Mouse (Mus musculus): Measurements from ENCODE around the gene Nol6. TPM values are rescaled to one million over a fixed set of nuclear protein-coding genes. Genes with fewer than 3 reads are reported as not detected.
A peak's percentile ranks its signal among the peaks of the same experiment; 100 is the strongest.

The Nol6 gene
- polyA plus RNA-seq, 1 experiment = not detected

- no peak overlapping the region for H3K4me3 ChIP-seq (ENCODE audit: insufficient read depth, low read depth, low read length)
- WGBS = 67% methylated on average over 4 of the region's 4 CpGs
- peaks cover 10% of the 10 kb centered on the region for H3K4me1 ChIP-seq (ENCODE audit: control insufficient read depth, insufficient read depth, low read length)
- TF ChIP-seq CTCF (IDR thresholded peaks at IDR 0.05; ENCODE audit: insufficient read depth, low read depth, low read length) = no peak
- no peak overlapping the region for H3K27ac ChIP-seq (ENCODE audit: insufficient read depth, low read depth, low read length)
Observed at GRCm38 (mm10) chr4:41107440-41107839, 16.8 kb downstream of the Nol6 start.

- no peak overlapping the region for H3K4me3 ChIP-seq (ENCODE audit: insufficient read depth, low read depth, low read length)
- TF ChIP-seq POLR2A (IDR thresholded peaks at IDR 0.05; ENCODE audit: insufficient read depth, low read depth, low read length) (no peak), CTCF (IDR thresholded peaks at IDR 0.05; ENCODE audit: insufficient read depth, low read depth, low read length) (no peak)
- peaks cover 11% of the 10 kb centered on the region for H3K4me1 ChIP-seq (ENCODE audit: control insufficient read depth, insufficient read depth, low read length)
- H3K27ac ChIP-seq (ENCODE audit: insufficient read depth, low read depth, low read length) = no peak overlapping the region
Observed at GRCm38 (mm10) chr4:41102901-41103300, 21.4 kb downstream of the Nol6 start.

- WGBS = 38% methylated on average over 1 of the region's 1 CpGs
- peaks cover 11% of the 10 kb centered on the region for H3K4me1 ChIP-seq (ENCODE audit: control insufficient read depth, insufficient read depth, low read length)
- no peak overlapping the region for H3K4me3 ChIP-seq (ENCODE audit: insufficient read depth, low read depth, low read length)
- no peak for TF ChIP-seq CTCF (IDR thresholded peaks at IDR 0.05; ENCODE audit: insufficient read depth, low read depth, low read length)
- TF ChIP-seq POLR2A (IDR thresholded peaks at IDR 0.05; ENCODE audit: insufficient read depth, low read depth, low read length) = no peak
- H3K27ac ChIP-seq (ENCODE audit: insufficient read depth, low read depth, low read length) = no peak overlapping the region
Observed at GRCm38 (mm10) chr4:41100986-41101385, 23.3 kb downstream of the Nol6 start.

GRCm38 (mm10) chr4:41098577-41098951 is 25.7 kb downstream of the Nol6 start:
- Histone ChIP-seq H3K27ac (ENCODE audit: insufficient read depth, low read depth, low read length) (no peak overlapping the region), H3K4me3 (ENCODE audit: insufficient read depth, low read depth, low read length) (no peak overlapping the region), H3K4me1 (ENCODE audit: control insufficient read depth, insufficient read depth, low read length) (peaks cover 11% of the 10 kb centered on the region)
- no peak for TF ChIP-seq CTCF (IDR thresholded peaks at IDR 0.05; ENCODE audit: insufficient read depth, low read depth, low read length)
- TF ChIP-seq POLR2A (IDR thresholded peaks at IDR 0.05; ENCODE audit: insufficient read depth, low read depth, low read length) = no peak
- WGBS = 13% methylated on average over 11 of the region's 11 CpGs

GRCm38 (mm10) chr4:41097871-41098576 is 26.2 kb downstream of the Nol6 start, which contains the start of gene Aqp3:
Aqp3 (minus strand) TSS chr4:41098183.
- H3K4me1 ChIP-seq (ENCODE audit: control insufficient read depth, insufficient read depth, low read length) = peaks cover 11% of the 10 kb centered on the region
- no peak within 1 kb of the TSS for H3K27ac ChIP-seq (ENCODE audit: insufficient read depth, low read depth, low read length)
- H3K4me3 ChIP-seq (ENCODE audit: insufficient read depth, low read depth, low read length) = peak within 1 kb of the TSS; percentile 46
- TF ChIP-seq POLR2A (IDR thresholded peaks at IDR 0.05; ENCODE audit: insufficient read depth, low read depth, low read length) = no peak
- peak; percentile 8; the same call in 1 of the 2 replicates for TF ChIP-seq CTCF (IDR thresholded peaks at IDR 0.05; ENCODE audit: insufficient read depth, low read depth, low read length)
- 2% methylated on average over 42 of the region's 42 CpGs for WGBS

- Histone ChIP-seq H3K4me3 (ENCODE audit: insufficient read depth, low read depth, low read length) (no peak overlapping the region), H3K27ac (ENCODE audit: insufficient read depth, low read depth, low read length) (no peak overlapping the region), H3K4me1 (ENCODE audit: control insufficient read depth, insufficient read depth, low read length) (peaks cover 11% of the 10 kb centered on the region)
- WGBS = 69% methylated on average over 13 of the region's 13 CpGs
- TF ChIP-seq POLR2A (IDR thresholded peaks at IDR 0.05; ENCODE audit: insufficient read depth, low read depth, low read length) = no peak
- no peak for TF ChIP-seq CTCF (IDR thresholded peaks at IDR 0.05; ENCODE audit: insufficient read depth, low read depth, low read length)
Observed at GRCm38 (mm10) chr4:41097381-41097780, 26.9 kb downstream of the Nol6 start.

- no peak overlapping the region for H3K4me3 ChIP-seq (ENCODE audit: insufficient read depth, low read depth, low read length)
- H3K27ac ChIP-seq (ENCODE audit: insufficient read depth, low read depth, low read length) = no peak overlapping the region
- TF ChIP-seq CTCF (IDR thresholded peaks at IDR 0.05; ENCODE audit: insufficient read depth, low read depth, low read length) (no peak), POLR2A (IDR thresholded peaks at IDR 0.05; ENCODE audit: insufficient read depth, low read depth, low read length) (no peak)
- H3K4me1 ChIP-seq (ENCODE audit: control insufficient read depth, insufficient read depth, low read length) = peaks cover 11% of the 10 kb centered on the region
- WGBS = 92% methylated on average over 5 of the region's 5 CpGs
Observed at GRCm38 (mm10) chr4:41096794-41097193, 27.5 kb downstream of the Nol6 start.

GRCm38 (mm10) chr4:41096169-41096568 is 28.1 kb downstream of the Nol6 start:
- H3K4me1 ChIP-seq (ENCODE audit: control insufficient read depth, insufficient read depth, low read length) = peaks cover 11% of the 10 kb centered on the region
- no peak overlapping the region for H3K27ac ChIP-seq (ENCODE audit: insufficient read depth, low read depth, low read length)
- no peak overlapping the region for H3K4me3 ChIP-seq (ENCODE audit: insufficient read depth, low read depth, low read length)
- no peak for TF ChIP-seq CTCF (IDR thresholded peaks at IDR 0.05; ENCODE audit: insufficient read depth, low read depth, low read length)
- no peak for TF ChIP-seq POLR2A (IDR thresholded peaks at IDR 0.05; ENCODE audit: insufficient read depth, low read depth, low read length)
- WGBS = 73% methylated on average over 8 of the region's 8 CpGs

GRCm38 (mm10) chr4:41094361-41094760 is 29.9 kb downstream of the Nol6 start:
- TF ChIP-seq CTCF (IDR thresholded peaks at IDR 0.05; ENCODE audit: insufficient read depth, low read depth, low read length) = no peak
- no peak for TF ChIP-seq POLR2A (IDR thresholded peaks at IDR 0.05; ENCODE audit: insufficient read depth, low read depth, low read length)
- Histone ChIP-seq H3K4me3 (ENCODE audit: insufficient read depth, low read depth, low read length) (no peak overlapping the region), H3K27ac (ENCODE audit: insufficient read depth, low read depth, low read length) (no peak overlapping the region), H3K4me1 (ENCODE audit: control insufficient read depth, insufficient read depth, low read length) (peaks cover 11% of the 10 kb centered on the region)
- WGBS = 51% methylated on average over 9 of the region's 9 CpGs

Data from olfactory bulb, adult 2 months (tissue).